Mouse (Mus musculus): Measurements from ENCODE around the gene Zfand6. TPM values are rescaled to one million over a fixed set of nuclear protein-coding genes. Genes with fewer than 3 reads are reported as not detected.

Zfand6 gene
- total RNA-seq, 4 experiments from 2014 or later: 64.0 to 93.3 (median 76.0) TPM

GRCm38 (mm10) chr7:84594087-84594916, 95.5 kb downstream of the Zfand6 start:
- DNase-seq (ENCODE audit: low spot score in 2 of 2): peak in 1 of 2 experiments; percentile 34

- DNase-seq (ENCODE audit: low spot score in 2 of 2): no peak
Measured at GRCm38 (mm10) chr7:84591347-84591746, 98.4 kb downstream of the Zfand6 start.

- DNase-seq (ENCODE audit: low spot score in 2 of 2): no peak
Measured at GRCm38 (mm10) chr7:84590622-84591021, 99.1 kb downstream of the Zfand6 start.

DNA sequence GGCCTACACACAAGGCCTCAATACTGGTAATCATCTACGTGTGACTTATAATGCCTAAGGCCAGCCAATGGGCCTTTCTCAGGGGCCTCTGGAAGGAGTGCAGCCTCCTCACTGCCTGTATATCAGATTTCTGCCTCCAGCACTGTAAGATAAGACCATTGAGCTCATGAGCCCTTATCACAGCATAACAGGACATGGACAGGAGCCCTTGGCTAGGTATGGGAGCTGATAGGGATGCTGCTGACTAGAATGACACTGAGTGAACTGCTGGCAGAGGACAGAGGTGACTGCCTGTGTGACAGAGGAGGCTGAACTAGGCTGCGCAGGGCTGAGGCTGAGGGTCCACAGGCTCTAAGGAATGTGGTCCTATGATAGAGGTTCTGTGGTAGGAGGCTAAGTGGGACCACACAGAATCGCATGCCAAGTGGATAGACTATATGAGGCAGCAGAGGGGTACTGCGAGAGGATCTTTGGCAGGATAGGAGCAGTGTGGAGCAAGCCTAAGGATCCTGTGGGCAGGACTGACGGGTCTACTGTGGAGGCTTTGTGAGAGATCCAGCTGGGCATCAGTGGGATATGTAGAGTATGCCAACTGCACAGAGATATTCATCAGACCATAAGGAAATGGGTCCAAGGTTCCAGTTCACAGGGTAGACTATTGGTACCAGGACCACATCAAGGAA, 102.5 kb downstream of the Zfand6 start:
- DNase-seq (ENCODE audit: low spot score in 2 of 2): no peak

DNA sequence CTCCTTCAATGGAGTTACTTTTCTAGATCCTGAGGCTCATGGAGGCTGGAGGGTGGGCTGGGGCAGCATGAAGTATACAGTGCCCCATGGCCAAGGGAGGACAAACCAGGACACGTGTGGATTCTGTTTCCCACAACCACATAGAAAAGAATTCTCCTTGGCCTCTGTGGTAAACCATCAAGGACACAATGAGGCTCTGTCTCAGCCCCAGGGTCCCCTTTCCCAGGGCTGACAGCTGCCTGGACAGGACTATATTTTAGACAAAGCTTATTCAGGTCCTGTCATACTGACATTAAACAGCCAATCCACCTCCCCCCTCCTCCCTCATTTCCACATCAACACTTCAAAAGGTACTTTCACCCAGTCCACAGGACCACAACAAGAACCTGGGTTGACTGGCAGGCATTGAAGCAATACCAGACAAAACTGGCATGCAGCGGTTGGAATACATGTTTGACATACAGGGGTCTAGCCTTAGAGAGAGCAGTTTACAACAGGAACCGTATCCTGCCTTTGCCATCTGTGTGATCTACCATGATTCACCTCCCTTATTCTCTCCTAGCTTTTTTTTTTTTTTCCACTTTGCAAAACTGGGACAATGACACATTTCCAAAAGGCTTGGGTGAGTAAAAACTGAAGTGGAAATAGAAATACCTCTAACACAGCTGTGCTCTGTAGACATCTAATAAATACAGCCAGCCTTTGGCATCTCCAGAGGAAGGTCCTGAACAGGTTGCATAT, 103.2 kb downstream of the Zfand6 start:
- DNase-seq (ENCODE audit: low spot score in 2 of 2): no peak

- no peak for DNase-seq (ENCODE audit: low spot score in 2 of 2)
Measured at GRCm38 (mm10) chr7:84585086-84585485, 104.7 kb downstream of the Zfand6 start.

- no peak for DNase-seq (ENCODE audit: low spot score in 2 of 2)
Measured at GRCm38 (mm10) chr7:84579769-84580168, 110.0 kb downstream of the Zfand6 start.

DNA sequence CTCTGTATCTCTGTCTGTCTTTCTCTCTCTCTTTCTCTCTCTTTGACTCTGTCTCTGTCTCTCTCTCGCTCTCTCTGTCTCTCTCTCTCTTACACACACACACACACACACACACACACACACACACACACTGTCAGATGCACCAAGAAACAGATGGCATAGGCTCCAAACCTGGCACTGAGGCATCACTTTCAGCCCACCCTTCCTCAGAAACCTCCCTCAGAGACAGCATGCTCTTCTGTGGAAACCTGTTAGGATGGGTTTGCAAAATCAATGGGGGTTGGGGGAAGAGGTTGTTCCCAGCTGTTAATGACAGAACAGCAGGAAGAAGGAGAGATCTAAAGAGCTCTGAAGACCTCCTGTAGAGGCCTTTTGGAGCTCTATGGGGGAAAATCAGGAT, 110.9 kb downstream of the Zfand6 start:
- peak; percentile 50 to 56 for DNase-seq (ENCODE audit: low spot score in 2 of 2)

- DNase-seq (ENCODE audit: low spot score in 2 of 2): no peak
Measured at GRCm38 (mm10) chr7:84577034-84577433, 112.7 kb downstream of the Zfand6 start.

DNA sequence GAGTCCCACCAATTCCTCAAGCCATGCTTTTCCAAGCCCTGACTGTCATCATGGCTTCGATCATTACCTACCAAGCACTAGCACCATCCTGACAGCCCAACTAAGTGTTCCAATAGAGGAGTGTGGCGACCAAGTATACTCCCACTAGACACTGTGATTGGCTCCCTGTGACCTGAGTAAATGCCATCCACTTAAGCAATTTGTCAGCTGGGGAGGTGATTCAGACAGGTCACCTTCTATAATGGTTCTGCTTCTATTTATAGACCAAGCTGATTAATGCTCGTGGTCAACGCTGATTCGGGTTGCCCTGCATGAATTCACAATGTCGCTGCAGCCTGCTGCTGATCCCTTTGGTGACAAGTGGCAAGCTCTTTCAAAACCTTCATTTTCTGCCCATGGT, 123.6 kb downstream of the Zfand6 start:
- DNase-seq (ENCODE audit: low spot score in 2 of 2): no peak

DNA sequence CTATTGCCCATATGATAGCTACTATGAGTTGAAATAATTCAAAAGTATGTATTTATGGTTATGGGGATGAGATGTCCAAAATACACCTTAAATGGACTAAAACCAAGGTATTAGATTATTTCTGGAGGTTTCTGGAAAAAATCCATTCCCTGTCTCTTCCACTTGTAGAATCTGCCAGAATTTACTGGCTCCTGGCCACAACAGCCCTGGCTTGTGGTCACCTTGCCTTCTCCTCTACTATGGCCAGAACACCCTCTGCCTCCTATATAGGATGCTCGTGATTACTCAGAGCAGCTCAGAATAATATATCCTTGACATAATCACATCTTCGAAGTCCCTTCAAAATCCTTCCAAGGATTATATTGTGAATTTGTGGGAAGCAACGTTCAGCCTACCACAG, 125.5 kb downstream of the Zfand6 start:
- DNase-seq (ENCODE audit: low spot score in 2 of 2): no peak

Other genes starting within 250 kb of the Zfand6 start
- gene Gm2115, start 161.0 kb downstream of the Zfand6 start, total RNA-seq (2022): 10 to 100 TPM; 56.1 to 86.9 (median 68.5) TPM
- 10 to 100 TPM; 23.1 to 29.5 (median 25.9) TPM for gene Fah, start 83.2 kb downstream of the Zfand6 start, total RNA-seq (2022)
- not detected for gene Olfr291, start 163.6 kb upstream of the Zfand6 start, total RNA-seq (2022)

Measured in layer of hippocampus, adult 8-10 months (tissue).